Comparison of ENCODE assay signal across 16 mouse cellular contexts in the genomic region with DNA sequence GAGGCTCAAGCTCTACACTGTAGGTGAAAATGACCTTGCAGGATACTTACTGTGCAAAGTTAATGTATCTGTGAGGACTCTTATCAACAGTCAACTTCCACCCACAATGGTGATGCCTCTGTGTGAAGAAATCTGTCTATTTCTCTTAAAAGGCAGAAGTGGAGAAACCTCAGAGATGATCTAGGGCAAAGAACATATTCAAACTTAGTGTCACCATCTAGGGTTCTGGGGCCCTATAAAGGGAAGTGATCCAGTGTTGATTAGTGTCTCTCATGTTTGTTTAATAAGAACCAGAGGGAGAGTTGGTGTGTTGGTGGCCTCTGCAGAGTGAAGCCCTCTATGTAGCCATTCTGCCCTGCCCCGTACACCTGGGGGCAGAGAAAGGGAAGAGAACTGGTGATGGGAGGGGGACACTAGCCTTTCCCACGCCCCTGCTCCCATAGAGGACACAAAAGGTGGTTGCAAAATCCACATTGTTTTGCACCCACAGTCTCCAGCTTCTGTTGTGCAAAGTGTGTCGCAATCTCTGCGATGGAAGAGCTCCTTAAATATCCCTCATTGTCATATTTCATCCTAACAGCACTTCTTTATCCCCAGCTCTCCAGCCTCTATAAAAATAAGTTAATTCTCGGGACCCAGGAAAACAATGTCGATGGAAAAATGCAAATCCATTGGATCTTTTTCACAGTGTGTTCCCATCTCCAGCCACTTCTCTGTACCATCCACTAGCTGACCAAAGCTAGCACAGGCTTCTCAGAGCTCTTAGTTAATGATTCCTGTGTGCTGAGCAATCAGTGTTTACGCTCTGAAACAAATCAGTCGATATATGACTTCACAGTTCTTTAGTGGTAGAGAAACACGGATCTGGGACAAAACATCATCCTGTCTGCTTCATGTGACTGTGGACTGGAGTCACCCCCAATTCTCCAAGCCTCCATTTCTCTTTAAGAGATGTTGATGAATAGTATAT.
DNase-seq lines count a peak whose midpoint lies in the region; ATAC-seq and TF ChIP-seq lines count a peak whose summit lies in the region.
"Had no signal": no experiment of that assay in that cellular context is flagged by ENCODE, and none has a peak within 500 bp of the region (broad histone marks: within the 10 kb centered on the region; RNA-seq: fewer than 3 reads in every experiment).

No protein-coding gene starts in this region.

- no peak overlapping the region for H3K9ac ChIP-seq in kidney, embryonic 15.5 days
- H3K9ac ChIP-seq in midbrain, embryonic 12.5 days (replicated peaks), result no peak overlapping the region
- no peak overlapping the region for H3K9ac ChIP-seq in midbrain, embryonic 14.5 days (replicated peaks; ENCODE audit: low read length)
- no peak overlapping the region for H3K9ac ChIP-seq in liver, embryonic 14.5 days (replicated peaks)
- H3K9ac ChIP-seq: midbrain, embryonic 13.5 days had no signal

- no peak for TF ChIP-seq EP300 in liver, embryonic 14.5 days (IDR thresholded peaks at IDR 0.05; ENCODE audit: low read depth)

- no peaks in the 10 kb centered on the region for H3K27me3 ChIP-seq in kidney, embryonic 15.5 days
- H3K27me3 ChIP-seq in midbrain, embryonic 12.5 days, result peaks cover 68% of the 10 kb centered on the region
- peaks cover 3% of the 10 kb centered on the region; the same call in 1 of the 2 replicates for H3K27me3 ChIP-seq in midbrain, embryonic 14.5 days (ENCODE audit: control insufficient read depth, insufficient read depth, low read length)
- no peaks in the 10 kb centered on the region for H3K27me3 ChIP-seq in liver, embryonic 14.5 days (ENCODE audit: control insufficient read depth, insufficient read depth, low read length)

- peak; percentile 69; the same call in 1 of the 2 replicates for ATAC-seq in kidney, embryonic 15.5 days (replicated peaks; ENCODE audit: low FRiP score)
- no peak for ATAC-seq in midbrain, embryonic 12.5 days (ENCODE audit: low FRiP score, low read depth)
- ATAC-seq in midbrain, embryonic 14.5 days (ENCODE audit: low FRiP score, low TSS enrichment), result no peak
- ATAC-seq in liver, embryonic 14.5 days (ENCODE audit: insufficient read depth), result peak; percentile 75
- ATAC-seq: inflammation-experienced regulatory T-cells, adult 6 months; midbrain, embryonic 13.5 days had no signal

- WGBS in kidney, embryonic 15.5 days, result 71% methylated on average over 9 of the region's 9 CpGs
- 54% methylated on average over 9 of the region's 9 CpGs for WGBS in midbrain, embryonic 12.5 days
- WGBS in midbrain, embryonic 14.5 days, result 64% methylated on average over 9 of the region's 9 CpGs
- WGBS in liver, embryonic 14.5 days (ENCODE audit: insufficient replicate concordance), result 51% methylated on average over 9 of the region's 9 CpGs

- no peak overlapping the region for H3K4me2 ChIP-seq in kidney, embryonic 15.5 days
- peak overlapping the region; percentile 8; the same call in 1 of the 2 replicates for H3K4me2 ChIP-seq in midbrain, embryonic 12.5 days (replicated peaks)
- H3K4me2 ChIP-seq in midbrain, embryonic 14.5 days (ENCODE audit: low read length), result no peak overlapping the region
- H3K4me2 ChIP-seq in liver, embryonic 14.5 days (ENCODE audit: low read depth), result no peak overlapping the region
- H3K4me2 ChIP-seq: midbrain, embryonic 13.5 days had no signal

- DNase-seq in kidney, postnatal 14 days, result no peak
- no peak for DNase-seq in midbrain, embryonic 14.5 days
- DNase-seq in liver, embryonic 14.5 days (ENCODE audit: low read depth in 3 of 3, low spot score in 3 of 3), result no peak
- DNase-seq in right cerebral cortex, postnatal 10 days (ENCODE audit: low spot score in 2 of 2), result no peak
- no peak for DNase-seq in right cerebral cortex, adult 18-20 months
- DNase-seq in MN1 (ENCODE audit: low spot score), result no peak
- DNase-seq: cerebellum, postnatal 25 days; right cerebral cortex, postnatal 14 days; thymus, postnatal 14 days had no signal

- no peaks in the 10 kb centered on the region; the same call in 1 of the 2 replicates for H3K4me1 ChIP-seq in kidney, embryonic 15.5 days
- H3K4me1 ChIP-seq in midbrain, embryonic 12.5 days, result peaks cover 27% of the 10 kb centered on the region
- peaks cover 18% of the 10 kb centered on the region; the same call in 1 of the 2 replicates for H3K4me1 ChIP-seq in midbrain, embryonic 14.5 days (ENCODE audit: control insufficient read depth, insufficient read depth, low read length)
- H3K4me1 ChIP-seq in liver, embryonic 14.5 days (replicated peaks; ENCODE audit: control insufficient read depth in 2 of 2, insufficient read depth in 2 of 2, low read length in 1 of 2), result peaks cover 0 to 3% of the 10 kb centered on the region in 2 experiments; a peak in 1 of 4 replicates

- no peaks in the 10 kb centered on the region for H3K9me3 ChIP-seq in kidney, embryonic 15.5 days (replicated peaks)
- no peaks in the 10 kb centered on the region for H3K9me3 ChIP-seq in midbrain, embryonic 12.5 days
- H3K9me3 ChIP-seq in midbrain, embryonic 14.5 days (ENCODE audit: control insufficient read depth, low read length), result no peaks in the 10 kb centered on the region
- H3K9me3 ChIP-seq in liver, embryonic 14.5 days (ENCODE audit: control insufficient read depth, low read length), result no peaks in the 10 kb centered on the region
- H3K9me3 ChIP-seq: midbrain, embryonic 13.5 days had no signal

- H3K4me3 ChIP-seq in kidney, embryonic 15.5 days (replicated peaks), result no peak overlapping the region
- no peak overlapping the region for H3K4me3 ChIP-seq in midbrain, embryonic 12.5 days
- H3K4me3 ChIP-seq in midbrain, embryonic 14.5 days (replicated peaks; ENCODE audit: low read depth, low read length), result no peak overlapping the region
- H3K4me3 ChIP-seq in liver, embryonic 14.5 days (ENCODE audit: insufficient read depth in 1 of 2, low read depth in 2 of 2, low read length in 2 of 2), result no peak overlapping the region
- H3K4me3 ChIP-seq: gastrocnemius, adult 2 months; layer of hippocampus, adult 2 months; midbrain, embryonic 13.5 days had no signal

- no peak for TF ChIP-seq CTCF in liver, embryonic 14.5 days (IDR thresholded peaks at IDR 0.05; ENCODE audit: low read depth)

- no peak overlapping the region for H3K27ac ChIP-seq in kidney, embryonic 15.5 days
- H3K27ac ChIP-seq in midbrain, embryonic 12.5 days (replicated peaks), result no peak overlapping the region
- no peak overlapping the region for H3K27ac ChIP-seq in midbrain, embryonic 14.5 days (replicated peaks; ENCODE audit: low read depth, low read length)
- H3K27ac ChIP-seq in liver, embryonic 14.5 days, result no peak overlapping the region
- H3K27ac ChIP-seq: gastrocnemius, adult 2 months; layer of hippocampus, adult 2 months; midbrain, embryonic 13.5 days; stomach, postnatal 0 days had no signal

- no peaks in the 10 kb centered on the region for H3K36me3 ChIP-seq in kidney, embryonic 15.5 days
- no peaks in the 10 kb centered on the region for H3K36me3 ChIP-seq in midbrain, embryonic 12.5 days
- H3K36me3 ChIP-seq in midbrain, embryonic 14.5 days (ENCODE audit: control insufficient read depth, insufficient read depth, low read length), result no peaks in the 10 kb centered on the region
- H3K36me3 ChIP-seq in liver, embryonic 14.5 days (replicated peaks; ENCODE audit: control insufficient read depth, insufficient read depth, low read depth), result no peaks in the 10 kb centered on the region
- H3K36me3 ChIP-seq: midbrain, embryonic 13.5 days had no signal

Comparison
In these comparisons a context has a peak if more than half of its experiments do, and no peak if none do; other contexts are left out.
1. ATAC-seq: peak in kidney, embryonic 15.5 days (single experiment) and liver, embryonic 14.5 days (single experiment); none in midbrain, embryonic 12.5 days (single experiment) and midbrain, embryonic 14.5 days (single experiment).